Mouse (Mus musculus) brain, embryonic 14.5 days (tissue): ENCODE data around the gene Gnaz. TPM values are rescaled to one million over a fixed set of nuclear protein-coding genes. Genes with fewer than 3 reads are reported as not detected.

Experiments used
- DNase-seq: peaks from one replicate; pipeline ENCODE4 v3.0.0-alpha.2; 2011; ENCODE audit warnings: low read depth
- CTCF ChIP-seq: fragments of 200-500 bp; IDR thresholded peaks from 2 replicates; pipeline ENCODE4 v1.5.1; 2012; ENCODE audit warnings: inconsistent platforms, mild to moderate bottlenecking, moderate library complexity, borderline replicate concordance; ENCODE audit not compliant: insufficient read depth, insufficient read length; ENCODE audit errors: extremely low read depth
- POLR2A ChIP-seq: fragments of 200-500 bp; IDR thresholded peaks from 2 replicates; pipeline ENCODE4 v1.6.1; 2012; ENCODE audit warnings: mild to moderate bottlenecking, inconsistent platforms, borderline replicate concordance; ENCODE audit not compliant: poor library complexity, insufficient read depth, insufficient read length, severe bottlenecking; ENCODE audit errors: extremely low read depth
- polyA plus RNA-seq: library from polyadenylated mRNA; depleted of rRNA; stranded (reverse); fragments of >200 nt; gene quantifications from 2 replicates; pipeline ENCODE4 v1.2.3, GENCODE M21; 2012; rRNA removed

Gene Gnaz
- polyA plus RNA-seq, 1 experiment = 66.1 TPM

DNA sequence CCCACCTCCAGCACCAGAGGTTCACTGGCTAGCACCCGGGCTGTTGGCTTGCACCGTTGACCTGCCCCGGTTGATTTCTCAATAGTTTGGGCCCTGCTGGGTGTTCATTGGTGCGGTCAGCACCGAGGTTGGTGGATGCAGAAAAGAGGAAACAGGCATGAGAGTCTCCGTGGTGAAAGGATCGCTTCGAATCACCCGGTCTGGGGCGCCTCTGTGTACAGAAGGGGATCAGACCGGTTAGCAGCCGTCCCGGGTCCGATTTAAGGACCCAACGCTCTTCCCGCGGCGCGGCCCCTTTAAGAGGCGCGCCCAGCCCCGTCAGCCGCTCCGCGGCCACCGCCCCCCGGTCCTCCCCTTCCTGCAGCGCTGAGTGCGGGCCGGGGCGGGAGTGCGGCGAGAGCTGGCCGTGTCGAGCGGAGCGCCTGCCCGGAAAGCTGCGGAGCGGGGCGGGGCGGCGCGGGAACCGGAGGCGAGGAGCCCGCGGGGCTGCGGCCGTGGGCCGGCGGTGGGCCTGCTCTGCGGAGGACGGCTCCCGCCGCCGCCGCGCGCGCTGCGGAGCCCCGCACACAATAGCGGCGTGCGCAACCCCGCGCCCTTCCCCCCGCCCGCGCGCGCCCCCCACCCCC lies 93.4 kb downstream of the Gnaz start, which contains the start of gene Bcr:
Bcr (plus strand) TSS at position 376 of the 626 bp plus-strand sequence.
- peak; percentile 92 for DNase-seq
- TF ChIP-seq CTCF = no peak
- TF ChIP-seq POLR2A = peak; percentile 91

DNA sequence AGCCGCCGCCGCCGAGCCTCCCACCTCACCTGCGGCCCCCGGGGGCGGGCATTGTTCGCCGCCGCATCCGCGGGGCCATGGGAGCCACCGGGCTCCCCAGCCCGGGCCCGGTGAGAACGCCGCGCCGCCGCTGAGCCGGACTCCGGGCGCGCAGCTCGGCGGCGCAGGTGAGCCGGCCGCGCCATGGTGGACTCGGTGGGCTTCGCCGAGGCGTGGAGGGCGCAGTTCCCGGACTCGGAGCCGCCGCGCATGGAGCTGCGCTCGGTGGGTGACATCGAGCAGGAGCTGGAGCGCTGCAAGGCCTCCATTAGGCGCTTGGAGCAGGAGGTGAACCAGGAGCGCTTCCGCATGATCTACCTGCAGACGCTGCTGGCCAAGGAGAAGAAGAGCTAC lies 93.9 kb downstream of the Gnaz start:
- DNase-seq = peak; percentile 57
- no peak for TF ChIP-seq CTCF
- TF ChIP-seq POLR2A = no peak

DNA sequence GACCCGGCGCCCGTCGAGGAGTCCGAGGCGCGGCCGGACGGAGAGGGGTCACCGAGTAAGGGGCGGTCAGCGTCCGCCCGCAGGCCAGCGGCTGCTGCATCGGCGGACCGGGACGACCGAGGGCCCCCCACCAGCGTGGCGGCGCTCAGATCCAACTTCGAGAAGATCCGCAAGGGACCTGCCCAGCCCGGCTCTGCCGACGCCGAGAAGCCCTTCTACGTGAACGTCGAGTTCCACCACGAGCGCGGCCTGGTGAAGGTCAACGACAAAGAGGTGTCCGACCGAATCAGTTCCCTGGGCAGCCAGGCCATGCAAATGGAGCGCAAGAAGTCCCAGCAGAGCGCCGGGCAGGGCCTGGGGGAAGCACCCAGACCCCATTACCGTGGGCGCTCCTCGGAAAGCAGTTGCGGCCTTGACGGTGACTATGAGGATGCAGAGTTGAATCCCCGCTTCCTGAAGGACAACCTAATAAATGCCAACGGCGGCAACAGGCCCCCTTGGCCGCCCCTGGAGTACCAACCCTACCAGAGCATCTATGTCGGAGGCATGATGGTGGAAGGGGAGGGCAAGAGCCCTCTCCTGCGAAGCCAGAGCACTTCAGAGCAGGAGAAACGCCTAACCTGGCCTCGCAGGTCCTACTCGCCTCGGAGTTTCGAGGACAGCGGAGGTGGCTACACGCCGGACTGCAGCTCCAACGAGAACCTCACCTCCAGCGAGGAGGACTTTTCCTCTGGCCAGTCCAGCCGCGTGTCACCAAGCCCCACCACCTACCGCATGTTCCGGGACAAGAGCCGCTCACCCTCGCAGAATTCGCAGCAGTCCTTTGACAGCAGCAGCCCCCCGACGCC lies 94.6 kb downstream of the Gnaz start:
- DNase-seq = peak; percentile 47
- TF ChIP-seq POLR2A = no peak

DNA sequence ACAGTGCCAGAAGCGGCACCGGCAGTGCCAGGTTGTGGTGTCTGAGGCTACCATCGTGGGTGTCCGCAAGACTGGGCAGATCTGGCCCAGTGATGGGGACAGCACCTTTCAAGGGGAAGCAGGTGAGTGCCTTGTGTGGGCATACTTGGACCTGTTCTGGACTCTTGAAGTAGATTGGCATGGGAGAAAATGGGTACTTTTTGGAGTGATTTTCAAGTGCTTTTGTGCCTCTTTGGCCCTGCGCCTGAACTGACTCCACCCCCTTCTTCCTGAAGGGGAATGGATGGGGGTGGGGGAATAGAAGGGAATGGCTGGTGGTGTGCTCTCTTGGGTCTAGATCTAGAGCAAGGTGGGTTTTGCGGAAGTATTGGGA lies 95.2 kb downstream of the Gnaz start:
- peak; percentile 71 for DNase-seq
- TF ChIP-seq CTCF (no peak), POLR2A (no peak)

DNA sequence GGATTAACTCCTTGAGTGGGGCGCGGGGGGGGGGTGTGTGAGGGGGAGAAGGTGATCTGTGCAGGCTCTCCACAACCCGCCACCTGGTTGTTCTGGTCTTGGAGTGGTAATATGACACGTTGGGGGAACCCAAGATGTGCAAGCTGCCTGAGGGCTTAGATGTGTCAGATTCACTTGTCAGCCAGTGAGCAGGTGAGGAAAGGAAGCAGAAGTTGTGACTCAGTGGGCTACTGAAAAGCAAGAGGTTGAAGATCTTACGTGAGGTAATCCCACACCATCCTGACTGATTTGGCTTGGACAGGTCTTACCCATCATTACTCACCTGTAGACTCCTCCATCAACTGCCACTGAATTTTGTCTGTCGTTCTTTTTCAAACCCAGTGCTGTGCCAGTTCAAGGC lies 95.6 kb downstream of the Gnaz start:
- no peak for DNase-seq
- TF ChIP-seq POLR2A = no peak
- TF ChIP-seq CTCF = no peak

DNA sequence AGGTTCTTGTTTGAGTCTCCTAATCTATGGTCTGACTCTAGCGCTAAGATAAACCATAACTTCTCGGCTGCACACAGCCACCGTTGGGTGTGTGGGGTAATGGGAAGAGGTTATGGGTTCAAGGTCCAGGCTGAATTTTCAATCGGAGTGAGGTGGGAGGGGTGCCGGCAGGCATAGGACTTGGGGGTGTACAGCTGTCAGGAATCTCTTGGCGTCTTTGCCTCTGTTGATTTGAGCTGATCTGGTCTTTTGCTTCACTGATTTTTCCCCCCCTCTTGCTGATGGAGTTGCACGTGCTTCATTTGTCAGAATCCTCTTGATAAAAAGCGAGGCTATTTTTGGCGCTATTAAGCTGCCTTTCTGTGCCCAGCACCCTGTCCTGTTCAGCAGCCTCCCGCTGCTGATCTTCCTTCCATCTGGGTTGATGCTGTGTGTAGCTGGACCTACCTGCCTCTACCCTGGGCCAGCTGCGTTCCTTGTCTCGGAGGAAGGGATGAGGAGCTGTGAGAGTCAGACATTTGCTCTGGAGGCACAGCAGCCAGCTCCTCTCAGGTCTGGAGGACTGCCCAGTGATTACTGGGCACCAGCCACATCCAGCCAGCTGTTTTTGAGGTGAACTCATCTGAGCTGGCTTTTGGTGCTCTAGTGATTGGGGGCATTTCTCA lies 96.5 kb downstream of the Gnaz start:
- no peak for TF ChIP-seq POLR2A
- TF ChIP-seq CTCF = no peak
- peak; percentile 37 for DNase-seq

DNA sequence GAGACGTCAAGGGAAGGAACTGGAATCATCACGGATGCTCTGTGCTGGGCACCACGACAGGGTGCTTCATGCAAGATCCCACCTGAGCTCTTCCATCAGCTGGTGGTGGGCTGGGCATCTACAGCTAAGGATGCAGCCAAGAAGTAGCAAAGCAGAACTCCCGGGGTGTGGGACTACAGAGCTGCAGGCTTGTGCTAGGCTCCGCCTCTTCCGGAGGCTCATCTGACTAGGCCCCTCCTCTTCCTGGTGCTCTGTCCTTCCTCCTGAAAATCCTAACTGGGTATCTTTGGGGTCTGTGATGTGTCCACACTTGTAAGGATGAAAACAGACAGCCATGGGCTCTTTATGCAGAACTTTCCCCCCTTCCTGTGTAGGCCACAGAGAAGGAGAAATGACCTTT lies 98.7 kb downstream of the Gnaz start:
- DNase-seq = no peak
- no peak for TF ChIP-seq POLR2A
- TF ChIP-seq CTCF = no peak

Other genes starting within 250 kb of the Gnaz start
- 0.42 and 0.53 TPM in 2 replicates for gene Rsph14, start 65.4 kb downstream of the Gnaz start, polyA plus RNA-seq
- 24.3 and 26.3 TPM in 2 replicates for gene Rab36, start 69.9 kb downstream of the Gnaz start, polyA plus RNA-seq
- gene Bcr, start 93.4 kb downstream of the Gnaz start, polyA plus RNA-seq = 57.8 and 83.3 TPM in 2 replicates
- gene Specc1l, start 244.9 kb downstream of the Gnaz start, polyA plus RNA-seq = 28.4 and 42.0 TPM in 2 replicates